Mouse (Mus musculus) lung, adult 2 months (tissue): Measurements from ENCODE around the gene Usb1.

Experiments
- CTCF ChIP-seq: fragments of 200-500 bp; IDR thresholded peaks from 2 replicates; pipeline ENCODE4 v1.5.1; 2011; ENCODE audit warnings: mild to moderate bottlenecking, low read length, control low read depth; ENCODE audit not compliant: insufficient read depth
- POLR2A ChIP-seq: fragments of 200-500 bp; IDR thresholded peaks from 2 replicates; pipeline ENCODE4 v1.6.1; 2011; ENCODE audit warnings: low read depth, mild to moderate bottlenecking, control low read depth, low read length, borderline replicate concordance; ENCODE audit errors: extremely low read depth

- TF ChIP-seq CTCF: no peak
- TF ChIP-seq POLR2A: peak; percentile 97; the same call in 1 of the 2 replicates
Observed at GRCm38 (mm10) chr8:95293172-95293571, 38.9 kb upstream of the Usb1 start.
